Mouse (Mus musculus) neural tube, embryonic 14.5 days (tissue): ENCODE measurements around the gene Olfr628. TPM values are rescaled to one million over a fixed set of nuclear protein-coding genes. Genes with fewer than 3 reads are reported as not detected.
"Not testable (repeated sequence)": the region's sequence is repeated elsewhere in the genome, so short reads cannot be mapped to it uniquely, and the experiment has no call there.

Source experiments
- ATAC-seq: fragments of 200-750 bp; cut with Nextera tagmentation; 2 replicates; pipeline ENCODE4 v1.8.0; 2017; ENCODE audit warnings: low read depth, mild to moderate bottlenecking, moderate TSS enrichment, moderate library complexity
- H3K27ac ChIP-seq: fragments of 300-500 bp; sonication (generic); 2 replicates; pipeline ENCODE4 v1.5.1; 2014; ENCODE audit warnings: low read depth, mild to moderate bottlenecking, control low read depth, low read length, moderate library complexity, mixed read lengths
- H3K27me3 ChIP-seq: fragments of 300-500 bp; sonication (generic); 2 replicates; pipeline ENCODE4 v1.6.1; 2014; ENCODE audit warnings: low read length; ENCODE audit not compliant: control insufficient read depth, insufficient read depth
- H3K36me3 ChIP-seq: fragments of 300-500 bp; sonication (generic); 2 replicates; pipeline ENCODE4 v1.6.1; 2014; ENCODE audit warnings: low read length, mixed read lengths; ENCODE audit not compliant: control insufficient read depth, insufficient read depth
- H3K4me1 ChIP-seq: fragments of 300-500 bp; sonication (generic); 2 replicates; pipeline ENCODE4 v1.6.1; 2014; ENCODE audit warnings: low read length; ENCODE audit not compliant: control insufficient read depth, insufficient read depth
- H3K4me2 ChIP-seq: fragments of 300-500 bp; sonication (generic); 2 replicates; pipeline ENCODE4 v1.6.1; 2014; ENCODE audit warnings: mild to moderate bottlenecking, low read depth, low read length, control low read depth
- H3K4me3 ChIP-seq: fragments of 300-500 bp; sonication (generic); 2 replicates; pipeline ENCODE4 v1.5.1; 2014; ENCODE audit warnings: low read depth, low read length, control low read depth, mixed read lengths
- H3K9ac ChIP-seq: fragments of 300-500 bp; sonication (generic); replicated peaks from 2 replicates; pipeline ENCODE4 v1.6.1; 2014; ENCODE audit warnings: low read depth, mild to moderate bottlenecking, control low read depth, low read length, mixed read lengths
- H3K9me3 ChIP-seq: fragments of 300-500 bp; sonication (generic); 2 replicates; pipeline ENCODE4 v1.6.1; 2016; ENCODE audit warnings: low read length; ENCODE audit not compliant: control insufficient read depth
- WGBS: fragments of 180-500 bp; shearing (Covaris S2); extraction: QIAGEN DNeasy Blood & Tissue Kit; methylation state at CpG from one replicate; pipeline ENCODE4 v1.1.7; 2014; 5-methylcytosine and 5-hydroxymethylcytosine counted together
- polyA plus RNA-seq: library from polyadenylated mRNA; unstranded; fragments of >200 nt; fragmentation: Nextera tagmentation; extraction: Ambion mirVana; gene quantifications from 2 replicates; pipeline ENCODE4 v1.2.1, GENCODE M21; 2014

Olfr628 gene
- polyA plus RNA-seq, 1 experiment from 2014 or later: not detected

- not testable (repeated sequence) for H3K27me3 ChIP-seq, H3K4me3 ChIP-seq, H3K9ac ChIP-seq, H3K27ac ChIP-seq, H3K4me2 ChIP-seq, ATAC-seq, H3K4me1 ChIP-seq, H3K36me3 ChIP-seq, H3K9me3 ChIP-seq
- WGBS: 95% methylated on average over 6 of the region's 6 CpGs
These were observed 37.5 kb downstream of the Olfr628 start for GRCm38 (mm10) chr7:103767687-103768086.

GRCm38 (mm10) chr7:103771494-103771893, 41.3 kb downstream of the Olfr628 start, which contains the start of gene Olfr69:
Gene Olfr69, minus strand, starts transcription at chr7:103771594.
- 81% methylated on average over 2 of the region's 2 CpGs for WGBS
- ATAC-seq: no peak
- Histone ChIP-seq H3K4me1 (no peaks in the 10 kb centered on the region), H3K36me3 (no peaks in the 10 kb centered on the region), H3K9ac (no peak within 1 kb of the TSS), H3K27ac (no peak within 1 kb of the TSS), H3K9me3 (no peaks in the 10 kb centered on the region), H3K4me2 (no peak within 1 kb of the TSS), H3K27me3 (no peaks in the 10 kb centered on the region), H3K4me3 (no peak within 1 kb of the TSS)

- WGBS: 94% methylated on average over 4 of the region's 4 CpGs
These were observed 47.5 kb downstream of the Olfr628 start for GRCm38 (mm10) chr7:103777652-103778051.

GRCm38 (mm10) chr7:103779598-103779997, 49.4 kb downstream of the Olfr628 start, which contains the start of gene Olfr68:
Gene Olfr68, minus strand, starts transcription at chr7:103779698.
- WGBS: 81% methylated on average over 3 of the region's 3 CpGs
- no peaks in the 10 kb centered on the region for H3K27me3 ChIP-seq
- no peak within 1 kb of the TSS for H3K27ac ChIP-seq

More at GRCm38 (mm10) chr7:103777652-103778051, 47.5 kb downstream of the Olfr628 start:
- H3K27ac ChIP-seq, H3K27me3 ChIP-seq, ATAC-seq, H3K9ac ChIP-seq, H3K36me3 ChIP-seq, H3K4me1 ChIP-seq, H3K9me3 ChIP-seq, H3K4me3 ChIP-seq, H3K4me2 ChIP-seq: not testable (repeated sequence)

More at GRCm38 (mm10) chr7:103779598-103779997, 49.4 kb downstream of the Olfr628 start, which contains the start of gene Olfr68:
- ATAC-seq: no peak
- Histone ChIP-seq H3K4me2 (no peak within 1 kb of the TSS), H3K9ac (no peak within 1 kb of the TSS), H3K36me3 (no peaks in the 10 kb centered on the region), H3K9me3 (no peaks in the 10 kb centered on the region), H3K4me3 (no peak within 1 kb of the TSS), H3K4me1 (no peaks in the 10 kb centered on the region)

Other genes starting within 250 kb of the Olfr628 start
- gene Olfr609, start 232.3 kb upstream of the Olfr628 start, polyA plus RNA-seq: not detected in 2 replicates
- gene Olfr610, start 218.3 kb upstream of the Olfr628 start, polyA plus RNA-seq: not detected in 2 replicates
- not detected in 2 replicates for gene Olfr611, start 209.5 kb upstream of the Olfr628 start, polyA plus RNA-seq
- gene Olfr612, start 187.7 kb upstream of the Olfr628 start, polyA plus RNA-seq: not detected in 2 replicates
- gene Olfr613, start 182.3 kb upstream of the Olfr628 start, polyA plus RNA-seq: not detected in 2 replicates
- gene Olfr615, start 174.3 kb upstream of the Olfr628 start, polyA plus RNA-seq: not detected in 2 replicates
- gene Olfr616, start 161.2 kb upstream of the Olfr628 start, polyA plus RNA-seq: not detected in 2 replicates
- not detected in 2 replicates for gene Olfr617, start 157.3 kb upstream of the Olfr628 start, polyA plus RNA-seq
- not detected in 2 replicates for gene Olfr618, start 140.3 kb upstream of the Olfr628 start, polyA plus RNA-seq
- not detected in 2 replicates for gene Olfr619, start 129.8 kb upstream of the Olfr628 start, polyA plus RNA-seq
- not detected in 2 replicates for gene Olfr620, start 117.8 kb upstream of the Olfr628 start, polyA plus RNA-seq
- gene Olfr622, start 87.7 kb upstream of the Olfr628 start, polyA plus RNA-seq: not detected in 2 replicates
- gene Olfr623, start 66.7 kb upstream of the Olfr628 start, polyA plus RNA-seq: not detected in 2 replicates
- not detected in 2 replicates for gene Olfr624, start 59.2 kb upstream of the Olfr628 start, polyA plus RNA-seq
- not detected in 2 replicates for gene Olfr625-ps1, start 47.7 kb upstream of the Olfr628 start, polyA plus RNA-seq
- not detected in 2 replicates for gene Olfr243, start 15.7 kb upstream of the Olfr628 start, polyA plus RNA-seq
- gene Olfr629, start 14.6 kb downstream of the Olfr628 start, polyA plus RNA-seq: not detected in 2 replicates
- gene Olfr630, start 27.0 kb downstream of the Olfr628 start, polyA plus RNA-seq: not detected in 2 replicates
- not detected in 2 replicates for gene Olfr69, start 41.2 kb downstream of the Olfr628 start, polyA plus RNA-seq
- not detected in 2 replicates for gene Olfr68, start 49.3 kb downstream of the Olfr628 start, polyA plus RNA-seq
- gene Olfr67, start 61.4 kb downstream of the Olfr628 start, polyA plus RNA-seq: not detected in 2 replicates
- gene Hbb-bt, start 83.6 kb downstream of the Olfr628 start, polyA plus RNA-seq: 1,217 and 1,461 TPM in 2 replicates
- gene Hbb-bs, start 97.7 kb downstream of the Olfr628 start, polyA plus RNA-seq: 2,922 and 4,105 TPM in 2 replicates
- gene Hbb-bh2, start 110.1 kb downstream of the Olfr628 start, polyA plus RNA-seq: not detected in 2 replicates
- gene Hbb-bh1, start 112.8 kb downstream of the Olfr628 start, polyA plus RNA-seq: 1.5 and 5.1 TPM in 2 replicates
- gene Hbb-y, start 122.8 kb downstream of the Olfr628 start, polyA plus RNA-seq: 261 and 1,449 TPM in 2 replicates
- gene Olfr66, start 155.9 kb downstream of the Olfr628 start, polyA plus RNA-seq: not detected in 2 replicates
- gene Olfr64, start 164.1 kb downstream of the Olfr628 start, polyA plus RNA-seq: not detected in 2 replicates
- gene Olfr65, start 173.1 kb downstream of the Olfr628 start, polyA plus RNA-seq: not detected in 2 replicates
- gene Olfr631, start 198.5 kb downstream of the Olfr628 start, polyA plus RNA-seq: not detected in 2 replicates
- not detected in 2 replicates for gene Olfr632, start 204.0 kb downstream of the Olfr628 start, polyA plus RNA-seq
- not detected in 2 replicates for gene Olfr633, start 214.1 kb downstream of the Olfr628 start, polyA plus RNA-seq
- gene Olfr635, start 240.8 kb downstream of the Olfr628 start, polyA plus RNA-seq: 0.03 TPM in 1 of 2 replicates, not detected in the other